9 mouse cellular contexts compared by ENCODE assay signal in genomic region chr7:112656141-112656662, GRCm38 (mm10). TPM values are rescaled to one million over a fixed set of nuclear protein-coding genes. Genes with fewer than 3 reads are reported as not detected.
DNase-seq lines count a peak whose midpoint lies in the region; ATAC-seq and TF ChIP-seq lines count a peak whose summit lies in the region.
"Had no signal": no experiment of that assay in that cellular context is flagged by ENCODE, and none has a peak within 500 bp of the region (broad histone marks: within the 10 kb centered on the region; RNA-seq: fewer than 3 reads in every experiment).

No protein-coding gene starts in this region.

- H3K36me3 ChIP-seq in lung, postnatal 0 days (ENCODE audit: insufficient read depth, low read length), result no peaks in the 10 kb centered on the region
- H3K36me3 ChIP-seq in forebrain, embryonic 13.5 days (ENCODE audit: poor library complexity, severe bottlenecking), result no peaks in the 10 kb centered on the region
- H3K36me3 ChIP-seq in thymus, adult 2 months (ENCODE audit: control insufficient read depth, insufficient read depth, low read length), result no peaks in the 10 kb centered on the region
- H3K36me3 ChIP-seq: embryonic facial prominence, embryonic 15.5 days had no signal

- peak; percentile 91 for TF ChIP-seq EP300 in lung, postnatal 0 days (IDR thresholded peaks at IDR 0.05)

- H3K9ac ChIP-seq in lung, postnatal 0 days (replicated peaks; ENCODE audit: low read depth), result no peak overlapping the region
- no peak overlapping the region for H3K9ac ChIP-seq in forebrain, embryonic 13.5 days
- H3K9ac ChIP-seq: embryonic facial prominence, embryonic 15.5 days had no signal

- ATAC-seq in lung, postnatal 0 days, result peak; percentile 95
- no peak for ATAC-seq in forebrain, embryonic 13.5 days

- H3K27ac ChIP-seq in lung, postnatal 0 days (ENCODE audit: low read length), result peak overlapping the region; percentile 54
- H3K27ac ChIP-seq in forebrain, embryonic 13.5 days, result no peak overlapping the region
- no peak overlapping the region for H3K27ac ChIP-seq in layer of hippocampus, adult 2 months
- no peak overlapping the region for H3K27ac ChIP-seq in thymus, adult 2 months (ENCODE audit: control insufficient read depth, insufficient read depth, low read length)
- H3K27ac ChIP-seq: embryonic facial prominence, embryonic 15.5 days had no signal

- H3K4me2 ChIP-seq in lung, postnatal 0 days (replicated peaks; ENCODE audit: low read depth, low read length), result peak overlapping the region; percentile 3; the same call in 1 of the 2 replicates
- no peak overlapping the region for H3K4me2 ChIP-seq in forebrain, embryonic 13.5 days
- H3K4me2 ChIP-seq: embryonic facial prominence, embryonic 15.5 days had no signal

- DNase-seq in adrenal gland, adult 2 months, result peak; percentile 58
- DNase-seq in gastrocnemius, postnatal 14 days, result peak; percentile 51
- DNase-seq in kidney, adult 18-20 months, result peak; percentile 22
- peak; percentile 92 for DNase-seq in lung, postnatal 0 days (ENCODE audit: low spot score)
- no peak for DNase-seq in frontal cortex, postnatal 10 days (ENCODE audit: low spot score in 2 of 2)
- DNase-seq in layer of hippocampus, adult 2 months (ENCODE audit: low spot score in 2 of 2), result no peak
- DNase-seq in thymus, adult 2 months, result no peak

- H3K4me3 ChIP-seq in lung, postnatal 0 days (ENCODE audit: low read depth, low read length), result no peak overlapping the region
- H3K4me3 ChIP-seq in forebrain, embryonic 13.5 days, result no peak overlapping the region
- no peak overlapping the region for H3K4me3 ChIP-seq in layer of hippocampus, adult 2 months
- no peak overlapping the region for H3K4me3 ChIP-seq in thymus, adult 2 months (ENCODE audit: control insufficient read depth, insufficient read depth, low read length)
- H3K4me3 ChIP-seq: embryonic facial prominence, embryonic 15.5 days had no signal

- no peak for TF ChIP-seq POLR2A in thymus, adult 2 months (IDR thresholded peaks at IDR 0.05; ENCODE audit: control insufficient read depth, extremely low read depth, insufficient read depth, low read length, poor library complexity)

- H3K9me3 ChIP-seq in lung, postnatal 0 days (ENCODE audit: low read length), result no peaks in the 10 kb centered on the region
- H3K9me3 ChIP-seq in forebrain, embryonic 13.5 days (replicated peaks), result no peaks in the 10 kb centered on the region
- H3K9me3 ChIP-seq: embryonic facial prominence, embryonic 15.5 days had no signal

- intact Hi-C loops in gastrocnemius, postnatal 14 days (cut with DNase I; ENCODE audit: low total_unique reads), result no loop called here

- 0 out of 2 replicates have a peak, but pooled peaks have one; percentile 11 for TF ChIP-seq CTCF in lung, postnatal 0 days (IDR thresholded peaks at IDR 0.05)
- no peak for TF ChIP-seq CTCF in layer of hippocampus, adult 2 months (conservative IDR thresholded peaks at IDR 0.05)
- no peak for TF ChIP-seq CTCF in thymus, adult 2 months (IDR thresholded peaks at IDR 0.05; ENCODE audit: borderline replicate concordance, control insufficient read depth, extremely low read depth, insufficient read depth, low read length, poor library complexity)

- 6% methylated on average over 9 of the region's 9 CpGs for WGBS in lung, postnatal 0 days
- 71% methylated on average over 9 of the region's 9 CpGs for WGBS in forebrain, embryonic 13.5 days
- WGBS in thymus, adult 2 months, result 51% methylated on average over 9 of the region's 9 CpGs

- no peaks in the 10 kb centered on the region for H3K27me3 ChIP-seq in lung, postnatal 0 days (replicated peaks; ENCODE audit: insufficient read depth, low read length)
- H3K27me3 ChIP-seq in forebrain, embryonic 13.5 days, result no peaks in the 10 kb centered on the region
- H3K27me3 ChIP-seq in thymus, adult 2 months (ENCODE audit: control insufficient read depth, insufficient read depth, low read length), result no peaks in the 10 kb centered on the region
- H3K27me3 ChIP-seq: embryonic facial prominence, embryonic 15.5 days had no signal

- H3K4me1 ChIP-seq in lung, postnatal 0 days (ENCODE audit: insufficient read depth, low read depth, low read length), result peaks cover 8% of the 10 kb centered on the region; the same call in 1 of the 2 replicates
- H3K4me1 ChIP-seq in forebrain, embryonic 13.5 days, result no peaks in the 10 kb centered on the region
- H3K4me1 ChIP-seq in thymus, adult 2 months (replicated peaks; ENCODE audit: control insufficient read depth, insufficient read depth, low read length), result no peaks in the 10 kb centered on the region

RNA-seq across cellular contexts. Expression of gene Tead1, which starts 22.9 kb away (rescaled TPM):
- total RNA-seq in adrenal gland, adult 2 months (2021), result 100 to 1,000 TPM in 1 of 2 experiments, 10 to 100 TPM in 1; 57.7 to 106 TPM
- polyA plus RNA-seq in adrenal gland, adult 2 months (2012; rRNA removed), result 10.9 and 18.6 TPM in 2 replicates
- 100 to 1,000 TPM; 106 to 120 TPM for total RNA-seq in gastrocnemius, postnatal 14 days (2021)
- polyA plus RNA-seq in lung, postnatal 0 days (2015; fragmentation: Nextera tagmentation; extraction: Ambion mirVana), result 23.0 and 28.8 TPM in 2 replicates
- polyA plus RNA-seq in forebrain, embryonic 13.5 days (2015; fragmentation: Nextera tagmentation; extraction: Ambion mirVana), result 22.0 and 24.0 TPM in 2 replicates
- total RNA-seq in layer of hippocampus, adult 2 months (2021), result 10 to 100 TPM; 23.9 to 29.0 TPM
- 3.2 and 4.4 TPM in 2 replicates for polyA plus RNA-seq in thymus, adult 2 months (2012; rRNA removed)

Comparison
In these comparisons a context has a peak if more than half of its experiments do, and no peak if none do; other contexts are left out.
1. DNase-seq: peak in adrenal gland, adult 2 months (single experiment), gastrocnemius, postnatal 14 days (single experiment), kidney, adult 18-20 months (single experiment) and lung, postnatal 0 days (single experiment); none in frontal cortex, postnatal 10 days (0 of 2), layer of hippocampus, adult 2 months (0 of 2) and thymus, adult 2 months (single experiment).